Mouse (Mus musculus) CH12.LX (cell line): ENCODE measurements at regions not wholly inside any gene's neighbourhood (a gene's known extent, or its start where the extent isn't known, plus 50 kb on each side); places are given as distances from the start of the nearest gene placed in this dataset.

Experiments
- DNase-seq: peaks from one replicate; pipeline ENCODE4 v3.0.0-alpha.2; 2013; ENCODE audit errors: extremely low read depth
- H3K27ac ChIP-seq: 2 replicates; pipeline ENCODE4 v1.5.1; 2012; ENCODE audit warnings: low read depth, mild to moderate bottlenecking, control low read depth, moderate library complexity; ENCODE audit not compliant: insufficient read depth
- H3K27me3 ChIP-seq: replicated peaks from 2 replicates; pipeline ENCODE3; 2012; ENCODE audit warnings: inconsistent platforms
- H3K36me3 ChIP-seq, 2 experiments: replicated peaks in 1 of 2; 2 replicates each; pipeline versions ENCODE3 to v1.6.1; 2012; ENCODE audit warnings: inconsistent platforms in 1 of 2, low read length in 1 of 2, mild to moderate bottlenecking in 1 of 2, mixed read lengths in 1 of 2, moderate library complexity in 1 of 2; ENCODE audit not compliant: control insufficient read depth in 1 of 2, insufficient read depth in 1 of 2
- H3K4me1 ChIP-seq, 2 experiments: 2 replicates each; pipeline ENCODE4 v1.6.1; 2012; ENCODE audit warnings: inconsistent platforms in 1 of 2, moderate library complexity in 1 of 2; ENCODE audit not compliant: insufficient read depth in 2 of 2, control insufficient read depth in 1 of 2
- H3K4me2 ChIP-seq: 2 replicates; pipeline ENCODE4 v1.6.1; 2012; ENCODE audit warnings: low read depth, mild to moderate bottlenecking, control low read depth; ENCODE audit not compliant: poor library complexity, insufficient read depth, severe bottlenecking
- H3K4me3 ChIP-seq, 3 experiments: fragments of 150-350 bp in 1 of 3; sonication (generic) in 1 of 3; replicated peaks in 1 of 3; 2 replicates each; pipeline versions ENCODE3 to v1.5.1; 2011 to 2012; ENCODE audit warnings: low read depth in 2 of 3, low read length in 2 of 3, mild to moderate bottlenecking in 2 of 3, moderate library complexity in 2 of 3, control low read depth in 1 of 3, improper control_type of control experiment in 1 of 3, inconsistent platforms in 1 of 3, mixed read lengths in 1 of 3; ENCODE audit not compliant: poor library complexity in 1 of 3
- H3K79me2 ChIP-seq: replicated peaks from 2 replicates; pipeline ENCODE4 v1.6.1; 2012; ENCODE audit warnings: mild to moderate bottlenecking, moderate library complexity; ENCODE audit not compliant: control insufficient read depth, poor library complexity, insufficient read depth, severe bottlenecking; ENCODE audit errors: extremely low read depth
- H3K9ac ChIP-seq: 2 replicates; pipeline ENCODE4 v1.6.1; 2012; ENCODE audit warnings: low read depth, mild to moderate bottlenecking, control low read depth, moderate library complexity; ENCODE audit not compliant: insufficient read depth
- H3K9me3 ChIP-seq: replicated peaks from 2 replicates; pipeline ENCODE3; 2012; ENCODE audit warnings: low read length, inconsistent platforms, mixed read lengths
- BHLHE40 ChIP-seq: IDR thresholded peaks from 2 replicates; pipeline ENCODE4 v1.6.1; 2011; ENCODE audit warnings: mild to moderate bottlenecking, low read depth, low read length, improper control_type of control experiment
- CHD2 ChIP-seq: IDR thresholded peaks from 2 replicates; pipeline ENCODE4 v1.6.1; 2011; ENCODE audit warnings: low read length, improper control_type of control experiment
- CTCF ChIP-seq, 2 experiments: IDR thresholded peaks in 1 of 2; conservative IDR thresholded peaks in 1 of 2; 2 replicates each; pipeline ENCODE4 v1.5.1; 2011 to 2012; ENCODE audit warnings: low read depth in 2 of 2, low read length in 2 of 2, improper control_type of control experiment in 1 of 2, inconsistent platforms in 1 of 2, mild to moderate bottlenecking in 1 of 2, moderate library complexity in 1 of 2
- E2F4 ChIP-seq: IDR thresholded peaks from 2 replicates; pipeline ENCODE4 v1.6.1; 2011; ENCODE audit warnings: low read depth, low read length, improper control_type of control experiment; ENCODE audit not compliant: insufficient replicate concordance
- ELF1 ChIP-seq: IDR thresholded peaks from 2 replicates; pipeline ENCODE4 v1.6.1; 2014; ENCODE audit warnings: low read depth, mild to moderate bottlenecking, inconsistent platforms, low read length, improper control_type of control experiment
- ETS1 ChIP-seq: conservative IDR thresholded peaks from 2 replicates; pipeline ENCODE4 v1.6.1; 2012; ENCODE audit warnings: low read depth, mild to moderate bottlenecking, inconsistent platforms, low read length, improper control_type of control experiment, moderate library complexity
- HCFC1 ChIP-seq: IDR thresholded peaks from 2 replicates; pipeline ENCODE4 v1.6.1; 2012; ENCODE audit warnings: low read depth, mild to moderate bottlenecking, inconsistent platforms, low read length, improper control_type of control experiment
- IRF4 ChIP-seq: IDR thresholded peaks from 2 replicates; pipeline ENCODE4 v1.6.1; 2014; ENCODE audit warnings: low read depth, mild to moderate bottlenecking, inconsistent platforms, low read length, improper control_type of control experiment
- JUN ChIP-seq: IDR thresholded peaks from 2 replicates; pipeline ENCODE4 v1.6.1; 2011; ENCODE audit warnings: low read depth, mild to moderate bottlenecking, low read length, improper control_type of control experiment, moderate library complexity; ENCODE audit not compliant: insufficient read depth
- JUND ChIP-seq: conservative IDR thresholded peaks from 2 replicates; pipeline ENCODE4 v1.6.1; 2011; ENCODE audit warnings: low read depth, low read length, improper control_type of control experiment
- KAT2A ChIP-seq: IDR thresholded peaks from 2 replicates; pipeline ENCODE4 v1.6.1; 2012; ENCODE audit warnings: low read length, improper control_type of control experiment, inconsistent platforms; ENCODE audit not compliant: insufficient replicate concordance
- MAFK ChIP-seq: IDR thresholded peaks from 2 replicates; pipeline ENCODE4 v1.6.1; 2011; ENCODE audit warnings: low read length, improper control_type of control experiment; ENCODE audit not compliant: insufficient replicate concordance
- MAX ChIP-seq: IDR thresholded peaks from 2 replicates; pipeline ENCODE4 v1.6.1; 2011; ENCODE audit warnings: low read length, improper control_type of control experiment
- MEF2A ChIP-seq: IDR thresholded peaks from 2 replicates; pipeline ENCODE4 v1.6.1; 2014; ENCODE audit warnings: low read depth, mild to moderate bottlenecking, inconsistent platforms, low read length, improper control_type of control experiment, borderline replicate concordance
- MYC ChIP-seq: IDR thresholded peaks from 2 replicates; pipeline ENCODE4 v1.6.1; 2011; ENCODE audit warnings: low read depth, mild to moderate bottlenecking, improper control_type of control experiment, low read length
- POLR2AphosphoS2 ChIP-seq: IDR thresholded peaks from 2 replicates; pipeline ENCODE4 v1.6.1; 2011; ENCODE audit warnings: low read depth, low read length, improper control_type of control experiment
- RAD21 ChIP-seq: IDR thresholded peaks from 2 replicates; pipeline ENCODE4 v1.6.1; 2011; ENCODE audit warnings: low read depth, mild to moderate bottlenecking, low read length, improper control_type of control experiment, moderate library complexity
- RCOR1 ChIP-seq: conservative IDR thresholded peaks from 2 replicates; pipeline ENCODE4 v1.6.1; 2012; ENCODE audit warnings: low read depth, mild to moderate bottlenecking, inconsistent platforms, low read length, improper control_type of control experiment
- TBP ChIP-seq: conservative IDR thresholded peaks from 2 replicates; pipeline ENCODE4 v1.6.1; 2011; ENCODE audit warnings: low read depth, low read length, improper control_type of control experiment
- UBTF ChIP-seq: IDR thresholded peaks from 2 replicates; pipeline ENCODE4 v1.6.1; 2012; ENCODE audit warnings: low read depth, mild to moderate bottlenecking, inconsistent platforms, low read length, improper control_type of control experiment, moderate library complexity
- USF1 ChIP-seq: IDR thresholded peaks from 2 replicates; pipeline ENCODE4 v1.6.1; 2014; ENCODE audit warnings: low read depth, mild to moderate bottlenecking, inconsistent platforms, low read length, improper control_type of control experiment
- USF2 ChIP-seq: conservative IDR thresholded peaks from 2 replicates; pipeline ENCODE4 v1.6.1; 2011; ENCODE audit warnings: low read depth, low read length, improper control_type of control experiment
- ZC3H11A ChIP-seq: IDR thresholded peaks from 2 replicates; pipeline ENCODE4 v1.6.1; 2012; ENCODE audit warnings: low read depth, mild to moderate bottlenecking, inconsistent platforms, low read length, improper control_type of control experiment
- ZMIZ1 ChIP-seq: IDR thresholded peaks from 2 replicates; pipeline ENCODE4 v1.6.1; 2012; ENCODE audit warnings: low read depth, mild to moderate bottlenecking, inconsistent platforms, low read length, improper control_type of control experiment
- ZNF384 ChIP-seq: IDR thresholded peaks from 2 replicates; pipeline ENCODE4 v1.6.1; 2012; ENCODE audit warnings: low read depth, low read length, improper control_type of control experiment, inconsistent platforms
- dilution Hi-C: fragments of 300-500 bp; cut with MboI; formaldehyde crosslinking; loops from 2 replicates; pipeline ENCODE4 v1.14.3; 2020; ENCODE audit warnings: low sequenced_read_pairs; ENCODE audit not compliant: extremely low pct_unique_long_range_greater_than_20kb, extremely low pct_ligation_motif_present
- in situ Hi-C: fragments of 300-500 bp; cut with MboI; formaldehyde crosslinking; loops from 3 replicates; pipeline ENCODE4 v1.14.3; 2019; ENCODE audit warnings: low sequenced_read_pairs, low pct_ligation_motif_present, low pct_unique_long_range_greater_than_20kb, mixed read lengths

GRCm38 (mm10) chr9:30122371-30122770 is 159.4 kb upstream of the Ntm start:
- Histone ChIP-seq H3K27ac (no peak overlapping the region), H3K9me3 (peaks cover 64% of the 10 kb centered on the region), H3K27me3 (no peaks in the 10 kb centered on the region), H3K36me3 (no peaks in the 10 kb centered on the region)
- dilution Hi-C loops (no loop called here), in situ Hi-C loops (no loop called here)
- TF ChIP-seq ELF1 (no peak), BHLHE40 (no peak), ZMIZ1 (no peak), RAD21 (no peak), TBP (no peak), UBTF (no peak), IRF4 (no peak), RCOR1 (no peak), ZNF384 (no peak), MEF2A (no peak), POLR2AphosphoS2 (no peak), MYC (no peak), CTCF (conservative IDR thresholded peaks at IDR 0.05 in 1 of 2, IDR thresholded peaks at IDR 0.05 in 1 of 2; ENCODE audit: low read depth in 2 of 2, low read length in 2 of 2) (no peak), ZC3H11A (no peak), USF1 (no peak), HCFC1 (no peak), ETS1 (no peak), JUN (no peak), MAX (no peak), CHD2 (no peak)
- TF ChIP-seq, all 38 proteins: peak for 0
- H3K9ac ChIP-seq: no peak overlapping the region
- DNase-seq: no peak
- no peaks in the 10 kb centered on the region for H3K79me2 ChIP-seq
- no peak overlapping the region for H3K4me3 ChIP-seq
- no peak overlapping the region for H3K4me2 ChIP-seq
- H3K4me1 ChIP-seq: no peaks in the 10 kb centered on the region

GRCm38 (mm10) chr9:30129151-30129550 is 166.2 kb upstream of the Ntm start:
- Histone ChIP-seq H3K9me3 (peaks cover 69% of the 10 kb centered on the region), H3K27me3 (no peaks in the 10 kb centered on the region), H3K36me3 (no peaks in the 10 kb centered on the region), H3K27ac (no peak overlapping the region), H3K9ac (no peak overlapping the region), H3K4me2 (no peak overlapping the region)
- in situ Hi-C loops (no loop called here), dilution Hi-C loops (no loop called here)
- no peak for TF ChIP-seq MAX
- TF ChIP-seq HCFC1: no peak
- TF ChIP-seq RAD21: no peak
- no peak for TF ChIP-seq KAT2A
- no peak for TF ChIP-seq USF2
- no peak for TF ChIP-seq E2F4
- no peak for TF ChIP-seq CTCF (conservative IDR thresholded peaks at IDR 0.05 in 1 of 2, IDR thresholded peaks at IDR 0.05 in 1 of 2; ENCODE audit: low read depth in 2 of 2, low read length in 2 of 2)
- TF ChIP-seq ETS1: no peak
- TF ChIP-seq MAFK: no peak
- no peak for TF ChIP-seq POLR2AphosphoS2
- TF ChIP-seq CHD2: no peak
- TF ChIP-seq BHLHE40: no peak
- no peak for TF ChIP-seq JUND
- TF ChIP-seq ELF1: no peak
- TF ChIP-seq, all 38 proteins: peak for 0
- DNase-seq: no peak
- H3K79me2 ChIP-seq: no peaks in the 10 kb centered on the region
- no peaks in the 10 kb centered on the region for H3K4me1 ChIP-seq
- no peak overlapping the region for H3K4me3 ChIP-seq
